Mouse (Mus musculus) forebrain, embryonic 12.5 days (tissue): ENCODE data around the gene Dhrs13. TPM values are rescaled to one million over a fixed set of nuclear protein-coding genes. Genes with fewer than 3 reads are reported as not detected.

Source experiments
- ATAC-seq: fragments of 200-750 bp; cut with Nextera tagmentation; 2 replicates; pipeline ENCODE4 v1.8.0; 2017; ENCODE audit warnings: moderate TSS enrichment; ENCODE audit not compliant: low FRiP score
- H3K27ac ChIP-seq: fragments of 300-500 bp; sonication (generic); 2 replicates; pipeline ENCODE4 v1.5.1; 2016; ENCODE audit warnings: mild to moderate bottlenecking
- H3K27me3 ChIP-seq: fragments of 300-500 bp; sonication (generic); 2 replicates; pipeline ENCODE4 v1.6.1; 2016; ENCODE audit warnings: mild to moderate bottlenecking
- H3K36me3 ChIP-seq: fragments of 300-500 bp; sonication (generic); replicated peaks from 2 replicates; pipeline ENCODE4 v1.6.1; 2016; ENCODE audit warnings: mild to moderate bottlenecking
- H3K4me1 ChIP-seq: fragments of 300-500 bp; sonication (generic); 2 replicates; pipeline ENCODE4 v1.6.1; 2016
- H3K4me2 ChIP-seq: fragments of 300-500 bp; sonication (generic); 2 replicates; pipeline ENCODE4 v1.6.1; 2016; ENCODE audit warnings: mild to moderate bottlenecking, moderate library complexity
- H3K4me3 ChIP-seq: fragments of 300-500 bp; sonication (generic); replicated peaks from 2 replicates; pipeline ENCODE4 v1.5.1; 2016; ENCODE audit warnings: mild to moderate bottlenecking
- H3K9ac ChIP-seq: fragments of 300-500 bp; sonication (generic); 2 replicates; pipeline ENCODE4 v1.6.1; 2016; ENCODE audit warnings: mild to moderate bottlenecking
- H3K9me3 ChIP-seq: fragments of 300-500 bp; sonication (generic); 2 replicates; pipeline ENCODE4 v1.6.1; 2016
- WGBS: fragments of 180-500 bp; shearing (Covaris S2); methylation state at CpG from one replicate; pipeline ENCODE4 v1.1.7; 2016; 5-methylcytosine and 5-hydroxymethylcytosine counted together
- polyA plus RNA-seq: library from polyadenylated mRNA; unstranded; fragments of >200 nt; fragmentation: Nextera tagmentation; extraction: Ambion mirVana; gene quantifications from 2 replicates; pipeline ENCODE4 v1.2.1, GENCODE M21; 2016

Gene Dhrs13
- polyA plus RNA-seq = 20.6 and 21.2 TPM in 2 replicates

DNA sequence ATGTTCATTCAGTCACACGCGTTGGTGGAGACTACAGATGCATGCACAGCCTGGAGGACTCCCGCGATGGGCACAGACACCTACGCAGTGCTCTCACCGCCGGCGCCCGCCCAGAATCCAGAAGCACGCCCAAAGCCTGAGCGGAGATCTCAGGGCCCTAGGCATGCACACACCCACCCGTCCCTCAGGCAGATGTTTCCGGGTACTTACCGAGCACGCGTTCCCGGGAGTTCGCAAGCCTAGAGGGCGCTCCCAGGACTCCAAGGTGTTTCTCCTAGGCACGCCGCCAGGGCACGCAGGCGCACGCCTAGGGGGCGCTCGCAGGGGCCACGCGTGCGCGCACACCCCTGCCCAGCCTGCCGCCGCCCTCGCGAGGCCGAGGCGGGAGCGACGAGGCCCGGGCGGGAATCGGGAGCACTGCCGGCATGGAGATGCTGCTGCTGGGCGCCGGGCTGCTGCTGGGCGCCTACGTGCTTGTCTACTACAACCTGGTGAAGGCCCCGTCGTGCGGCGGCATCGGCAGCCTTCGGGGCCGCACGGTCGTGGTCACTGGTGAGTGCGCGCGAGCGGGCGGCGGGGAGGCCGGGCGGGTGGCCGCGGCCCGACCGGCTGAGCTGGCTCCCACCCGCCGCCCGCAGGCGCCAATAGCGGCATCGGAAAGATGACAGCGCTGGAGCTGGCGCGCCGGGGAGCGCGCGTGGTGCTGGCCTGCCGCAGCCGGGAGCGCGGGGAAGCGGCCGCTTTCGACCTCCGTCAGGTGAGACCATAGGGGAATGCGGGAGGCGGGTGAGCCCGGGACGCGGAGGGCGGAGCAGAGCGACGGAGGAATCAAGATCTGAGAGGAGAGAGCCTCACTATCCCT is at the start of gene Dhrs13:
Dhrs13 (plus strand) TSS at position 334 of the 862 bp plus-strand sequence.
- WGBS = under 1% methylated on average over 96 of the region's 96 CpGs
- peak; percentile 89 for ATAC-seq
- Histone ChIP-seq H3K9ac (peak within 1 kb of the TSS; percentile 86), H3K9me3 (no peaks in the 10 kb centered on the region), H3K4me3 (peak within 1 kb of the TSS; percentile 68), H3K36me3 (peaks cover 43% of the 10 kb centered on the region), H3K4me1 (peaks cover 33% of the 10 kb centered on the region), H3K27ac (peak within 1 kb of the TSS; percentile 95), H3K4me2 (peak within 1 kb of the TSS; percentile 91), H3K27me3 (no peaks in the 10 kb centered on the region)

DNA sequence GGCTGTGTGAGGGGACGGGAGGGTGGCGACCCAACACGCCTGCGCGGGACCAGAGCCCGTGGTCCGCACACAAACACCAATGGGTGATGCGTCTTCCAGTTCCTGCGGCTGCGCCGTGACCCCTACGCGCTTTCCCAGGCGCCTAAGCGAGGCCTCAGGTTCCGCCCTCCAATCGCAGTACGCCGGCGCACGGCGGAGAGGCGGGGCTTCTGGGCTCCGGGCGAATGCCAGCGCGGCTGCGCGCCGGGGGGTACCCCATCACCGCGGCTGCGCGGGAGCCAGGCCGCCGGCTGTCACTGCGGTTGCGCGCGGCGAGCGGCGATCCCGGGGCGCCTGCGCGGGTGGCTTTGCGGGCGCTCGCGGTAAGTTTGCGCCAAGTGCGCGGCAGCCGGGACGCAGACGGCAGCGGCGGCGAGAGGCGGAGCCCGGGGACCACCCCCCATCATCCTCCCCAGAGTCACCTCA is 49.6 kb upstream of the Dhrs13 start, which contains the start of gene Phf12:
Phf12 (plus strand) TSS at position 314 of the 465 bp plus-strand sequence.
- peak within 1 kb of the TSS; percentile 100 for H3K9ac ChIP-seq
- peak within 1 kb of the TSS; percentile 100 for H3K4me3 ChIP-seq
- no peaks in the 10 kb centered on the region for H3K9me3 ChIP-seq
- peaks cover 20% of the 10 kb centered on the region for H3K36me3 ChIP-seq
- H3K4me1 ChIP-seq = peaks cover 30% of the 10 kb centered on the region
- WGBS = under 1% methylated on average over 59 of the region's 62 CpGs
- peak within 1 kb of the TSS; percentile 85 for H3K4me2 ChIP-seq
- peak within 1 kb of the TSS; percentile 96 for H3K27ac ChIP-seq
- peak; percentile 89 for ATAC-seq
- H3K27me3 ChIP-seq = peaks cover 3% of the 10 kb centered on the region

DNA sequence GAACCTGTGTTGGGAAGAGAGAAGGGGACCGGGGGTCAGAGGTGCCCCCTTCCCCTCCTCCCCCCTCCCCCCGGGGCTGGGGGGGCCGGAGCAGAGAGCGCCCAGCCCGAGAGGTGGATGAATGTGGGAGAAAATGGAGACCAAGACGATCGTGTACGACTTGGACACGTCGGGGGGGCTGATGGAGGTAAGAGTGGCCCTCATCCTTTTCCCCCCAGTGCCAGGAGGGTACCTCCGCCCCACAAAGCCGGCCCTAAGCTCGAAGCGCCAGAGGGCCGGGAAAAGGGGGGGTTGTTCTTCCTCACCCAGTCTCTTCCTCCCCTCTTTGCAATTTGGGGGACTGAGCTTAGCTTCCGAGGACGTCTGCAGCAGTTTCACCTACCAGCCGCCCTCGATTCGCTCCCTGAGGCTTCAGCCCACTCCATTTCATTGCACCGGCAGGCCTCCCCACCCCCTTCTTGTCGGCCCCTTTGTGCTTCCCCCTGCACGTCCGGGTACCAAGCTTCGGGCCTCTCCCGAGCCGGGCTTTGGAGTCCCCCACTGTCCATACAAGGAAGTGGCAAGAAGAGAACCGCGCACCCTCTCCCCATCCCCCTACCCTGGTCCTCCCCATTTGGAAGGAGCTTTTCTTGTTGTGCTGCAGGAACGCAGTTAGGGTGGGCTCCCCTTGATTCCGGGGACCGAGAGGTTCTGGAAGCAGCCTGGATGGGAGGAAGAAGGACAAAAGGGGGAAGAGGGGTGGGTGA is 48.7 kb upstream of the Dhrs13 start:
- H3K9ac ChIP-seq = peak overlapping the region; percentile 100
- peak overlapping the region; percentile 100 for H3K4me3 ChIP-seq
- peaks cover 30% of the 10 kb centered on the region for H3K4me1 ChIP-seq
- no peak for ATAC-seq
- WGBS = under 1% methylated on average over 24 of the region's 32 CpGs
- peaks cover 24% of the 10 kb centered on the region for H3K36me3 ChIP-seq
- H3K27me3 ChIP-seq = no peaks in the 10 kb centered on the region
- no peaks in the 10 kb centered on the region for H3K9me3 ChIP-seq
- peak overlapping the region; percentile 94 for H3K27ac ChIP-seq
- H3K4me2 ChIP-seq = peak overlapping the region; percentile 85

DNA sequence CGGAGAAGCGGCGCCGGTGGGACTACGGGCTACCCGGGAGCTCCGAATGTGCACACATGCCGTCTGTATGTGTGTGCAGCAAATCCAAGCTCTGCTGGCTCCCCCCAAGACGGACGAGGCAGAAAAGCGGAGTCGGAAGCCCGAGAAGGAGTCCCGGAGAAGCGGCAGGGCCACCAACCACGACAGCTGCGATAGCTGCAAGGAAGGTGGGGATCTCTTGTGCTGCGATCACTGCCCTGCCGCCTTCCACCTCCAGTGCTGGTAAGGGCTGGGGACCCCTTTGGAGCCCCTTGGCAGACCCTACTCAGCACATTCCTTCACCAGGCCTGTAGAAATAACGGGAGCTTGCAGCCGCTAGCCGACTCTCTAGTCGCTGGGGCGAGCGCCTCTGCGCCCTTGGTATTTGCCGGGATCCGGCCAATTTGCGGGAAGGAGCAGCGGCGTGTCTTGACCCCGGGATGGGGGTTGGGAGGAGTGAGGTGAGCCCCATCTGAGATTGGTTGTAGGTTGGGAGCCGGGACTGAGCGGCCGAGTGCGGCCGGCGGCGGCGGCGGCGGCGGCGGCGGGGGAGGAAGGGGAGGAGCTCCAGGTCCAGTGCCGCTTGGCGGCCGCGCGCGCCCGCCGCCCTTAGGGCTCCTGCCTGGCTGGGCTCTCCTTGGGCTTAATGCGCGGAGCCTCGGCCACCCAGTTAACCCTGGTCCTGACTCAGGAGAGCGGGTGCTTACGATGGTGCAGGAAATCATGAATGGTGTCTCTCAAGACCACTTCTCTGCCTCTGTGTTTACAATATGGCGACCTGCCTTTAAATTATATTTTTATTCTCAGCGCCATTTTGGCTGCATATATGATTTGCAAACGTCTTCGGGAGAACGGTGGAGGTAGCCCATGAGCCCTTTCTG is 47.9 kb upstream of the Dhrs13 start:
- peaks cover 32% of the 10 kb centered on the region for H3K36me3 ChIP-seq
- under 1% methylated on average over 53 of the region's 63 CpGs for WGBS
- H3K4me2 ChIP-seq = peak overlapping the region; percentile 85
- H3K27ac ChIP-seq = peak overlapping the region; percentile 94
- H3K4me3 ChIP-seq = peak overlapping the region; percentile 100
- no peaks in the 10 kb centered on the region for H3K27me3 ChIP-seq
- peaks cover 30% of the 10 kb centered on the region for H3K4me1 ChIP-seq
- ATAC-seq = peak; percentile 9; the same call in 1 of the 2 replicates
- H3K9me3 ChIP-seq = no peaks in the 10 kb centered on the region
- H3K9ac ChIP-seq = peak overlapping the region; percentile 100

DNA sequence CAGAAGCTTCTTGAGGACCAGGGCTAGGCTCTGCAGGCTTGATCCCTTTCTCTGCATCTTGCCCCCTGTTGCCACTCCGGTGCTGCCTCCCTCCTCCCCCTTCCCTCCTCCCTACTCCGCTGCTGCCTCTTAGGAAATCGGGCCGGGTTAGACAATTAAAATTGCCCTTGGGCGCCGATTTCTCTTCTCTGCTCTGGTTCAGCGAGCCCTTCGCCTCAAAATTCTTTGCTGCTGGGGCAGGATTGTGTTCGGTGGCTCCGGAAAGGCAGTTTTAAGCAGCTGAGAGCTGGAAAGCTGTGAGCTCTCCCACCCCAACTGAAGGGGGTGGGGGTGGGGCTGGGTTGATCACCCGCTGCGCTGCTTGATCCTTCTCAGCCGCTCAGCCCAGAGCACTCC is 47.2 kb upstream of the Dhrs13 start:
- Histone ChIP-seq H3K27me3 (no peaks in the 10 kb centered on the region), H3K27ac (peak overlapping the region; percentile 94), H3K9me3 (no peaks in the 10 kb centered on the region), H3K4me2 (peak overlapping the region; percentile 85), H3K36me3 (peaks cover 37% of the 10 kb centered on the region), H3K9ac (peak overlapping the region; percentile 100), H3K4me1 (peaks cover 30% of the 10 kb centered on the region), H3K4me3 (peak overlapping the region; percentile 100)
- WGBS = 0% methylated on average over 13 of the region's 13 CpGs
- ATAC-seq = no peak

DNA sequence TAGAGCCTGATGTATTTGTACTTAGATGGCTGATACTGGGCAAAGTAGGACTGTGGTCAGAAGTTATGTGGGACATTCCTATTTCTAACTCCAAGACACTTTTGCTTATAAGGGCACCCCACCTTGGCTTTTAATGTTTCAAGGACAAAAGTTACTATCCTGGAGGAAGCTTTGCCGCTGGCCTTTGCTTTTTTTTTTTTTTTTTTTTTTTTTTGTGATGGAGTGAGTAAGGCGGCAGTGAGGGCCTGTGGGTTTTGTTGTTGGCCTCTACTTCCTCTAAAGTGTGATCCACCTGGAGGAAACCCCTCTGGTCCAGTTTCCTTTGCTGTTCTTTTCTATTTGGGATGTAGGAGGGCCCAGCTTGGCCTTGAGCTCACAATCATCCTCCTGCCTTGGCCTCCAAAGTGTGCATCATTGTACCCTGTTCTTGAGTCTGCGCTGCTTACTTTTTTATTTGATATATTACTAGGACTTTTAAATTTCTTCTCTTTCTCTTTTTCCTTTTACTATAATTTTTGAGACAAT is 46.5 kb upstream of the Dhrs13 start:
- WGBS = 81% methylated on average over 3 of the region's 3 CpGs
- Histone ChIP-seq H3K9me3 (no peaks in the 10 kb centered on the region), H3K4me1 (peaks cover 24% of the 10 kb centered on the region), H3K27ac (peak overlapping the region; percentile 94), H3K27me3 (no peaks in the 10 kb centered on the region), H3K4me3 (peak overlapping the region; percentile 100), H3K4me2 (peak overlapping the region; percentile 85), H3K9ac (peak overlapping the region; percentile 100), H3K36me3 (peaks cover 44% of the 10 kb centered on the region)
- ATAC-seq = no peak

DNA sequence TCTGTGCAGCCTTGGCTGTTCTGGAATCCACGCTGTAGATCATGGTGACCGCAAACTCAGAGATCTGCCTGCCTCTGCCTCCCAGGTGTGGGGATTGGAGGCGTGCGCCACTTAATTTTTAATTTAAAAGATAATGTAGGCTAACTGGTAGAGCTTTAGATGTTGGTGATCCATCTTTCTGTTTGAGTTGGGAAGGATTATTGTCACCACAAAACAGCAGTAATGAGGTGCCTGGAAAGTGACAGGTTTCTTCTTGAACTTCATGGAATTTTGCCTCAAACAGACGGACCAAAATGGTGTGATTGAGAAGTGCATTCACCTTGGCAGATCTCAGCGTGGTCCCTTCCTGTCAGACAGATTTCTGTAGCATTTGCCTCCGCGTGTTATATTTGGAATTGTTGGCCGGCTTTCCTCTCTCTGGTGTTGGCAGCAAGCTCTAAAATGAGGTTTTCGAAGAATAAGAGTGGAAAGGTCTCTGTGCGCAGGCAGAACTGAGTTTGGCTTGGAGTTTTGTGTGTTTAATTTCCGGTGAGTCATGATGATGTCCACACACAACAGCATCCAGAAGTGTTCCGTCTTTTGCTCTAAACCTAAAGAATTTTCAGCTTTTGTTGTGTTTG is 42.9 kb upstream of the Dhrs13 start:
- Histone ChIP-seq H3K9ac (no peak overlapping the region), H3K9me3 (no peaks in the 10 kb centered on the region), H3K4me1 (peaks cover 20% of the 10 kb centered on the region), H3K4me3 (no peak overlapping the region), H3K27me3 (no peaks in the 10 kb centered on the region), H3K27ac (no peak overlapping the region), H3K36me3 (peaks cover 53% of the 10 kb centered on the region), H3K4me2 (no peak overlapping the region)
- ATAC-seq = no peak
- WGBS = 95% methylated on average over 13 of the region's 13 CpGs

DNA sequence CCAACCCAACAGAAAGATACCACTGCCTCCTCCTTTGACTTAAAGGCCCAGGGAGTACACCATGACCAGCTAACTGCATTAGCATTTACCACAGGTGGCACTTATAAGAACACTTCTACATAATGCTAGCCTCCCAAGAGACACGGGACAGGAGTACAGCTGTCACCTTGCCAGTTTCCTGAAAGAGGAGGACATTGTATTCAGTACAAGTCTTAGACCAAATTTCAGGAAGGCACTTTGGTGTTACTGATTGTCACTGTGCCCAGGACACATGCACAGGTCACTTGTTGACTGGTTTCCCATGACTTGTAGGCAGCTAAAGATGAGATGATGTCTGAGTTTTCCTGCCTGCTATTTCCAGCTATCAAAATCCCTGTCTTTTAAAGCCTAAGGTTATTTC is 36.5 kb upstream of the Dhrs13 start:
- no peaks in the 10 kb centered on the region for H3K4me1 ChIP-seq
- no peak for ATAC-seq
- no peaks in the 10 kb centered on the region for H3K9me3 ChIP-seq
- H3K4me3 ChIP-seq = no peak overlapping the region
- H3K27ac ChIP-seq = no peak overlapping the region
- H3K27me3 ChIP-seq = no peaks in the 10 kb centered on the region
- H3K4me2 ChIP-seq = no peak overlapping the region
- no peak overlapping the region for H3K9ac ChIP-seq
- H3K36me3 ChIP-seq = peaks cover 21% of the 10 kb centered on the region
- WGBS = 91% methylated on average over 1 of the region's 1 CpGs

DNA sequence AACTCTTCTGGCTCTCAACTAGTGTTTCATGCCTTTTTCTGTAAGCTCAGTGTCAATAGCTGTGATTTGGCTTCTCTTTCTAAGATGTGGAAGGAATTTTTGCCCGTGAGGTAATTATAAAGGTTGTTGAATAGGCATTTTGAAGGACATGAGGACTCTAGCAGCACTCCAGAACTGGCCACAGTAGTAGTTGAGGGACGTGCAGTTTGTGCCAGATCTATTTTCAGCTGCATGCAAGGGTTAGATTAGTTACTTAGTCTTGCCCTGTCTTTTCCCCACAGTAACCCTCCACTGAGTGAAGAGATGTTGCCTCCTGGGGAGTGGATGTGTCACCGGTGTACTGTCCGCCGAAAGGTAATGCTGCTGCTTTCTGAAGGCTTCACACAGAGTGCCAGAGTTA is 25.6 kb upstream of the Dhrs13 start:
- Histone ChIP-seq H3K27ac (no peak overlapping the region), H3K27me3 (no peaks in the 10 kb centered on the region), H3K9ac (no peak overlapping the region), H3K4me3 (no peak overlapping the region), H3K4me2 (no peak overlapping the region), H3K9me3 (no peaks in the 10 kb centered on the region), H3K36me3 (peaks cover 71% of the 10 kb centered on the region), H3K4me1 (peaks cover 4% of the 10 kb centered on the region; the same call in 1 of the 2 replicates)
- WGBS = 97% methylated on average over 5 of the region's 5 CpGs
- ATAC-seq = no peak

DNA sequence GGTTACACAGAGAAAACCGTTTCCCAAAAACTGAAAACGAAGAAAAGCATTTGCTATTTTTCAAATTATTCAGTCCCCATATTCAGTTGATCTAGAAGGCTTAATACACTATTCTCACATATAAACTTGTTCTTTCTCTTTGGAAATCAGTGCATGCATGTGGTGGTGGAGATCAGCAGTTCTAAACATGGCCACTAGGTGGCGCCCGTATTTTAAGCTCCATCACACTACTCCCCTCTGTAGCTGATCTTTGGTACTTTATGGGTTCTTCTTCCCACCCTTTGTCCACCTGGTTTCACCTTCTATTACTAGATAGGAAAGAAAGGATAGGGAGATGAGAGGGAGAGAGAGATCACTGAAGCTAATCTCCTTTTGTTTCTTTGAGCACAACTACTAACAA is 12.4 kb upstream of the Dhrs13 start:
- Histone ChIP-seq H3K27ac (peak overlapping the region; percentile 54; the same call in 1 of the 2 replicates), H3K36me3 (peaks cover 92% of the 10 kb centered on the region), H3K4me1 (no peaks in the 10 kb centered on the region), H3K27me3 (no peaks in the 10 kb centered on the region), H3K4me2 (no peak overlapping the region), H3K4me3 (no peak overlapping the region), H3K9me3 (no peaks in the 10 kb centered on the region), H3K9ac (no peak overlapping the region)
- peak; percentile 65; the same call in 1 of the 2 replicates for ATAC-seq
- 26% methylated on average over 4 of the region's 4 CpGs for WGBS

DNA sequence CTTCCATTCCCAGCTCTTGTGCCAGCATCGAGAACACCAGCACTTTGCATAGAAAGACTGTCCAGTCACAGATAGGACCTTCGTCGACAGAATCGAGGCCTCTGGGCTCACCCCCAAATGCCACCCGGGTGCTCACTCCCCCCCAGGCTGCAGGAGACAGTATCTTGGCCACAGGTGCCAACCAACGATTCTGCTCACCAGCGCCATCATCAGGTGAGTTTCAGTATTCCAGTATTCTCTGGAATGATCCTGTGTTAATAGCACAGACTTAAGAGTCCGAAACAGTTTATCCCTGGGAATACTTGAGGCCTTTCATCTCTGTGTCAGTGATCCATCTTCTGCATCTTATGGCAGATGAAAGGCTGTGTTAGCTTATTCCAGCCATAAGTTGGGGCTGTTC is 8.5 kb upstream of the Dhrs13 start:
- no peak overlapping the region for H3K27ac ChIP-seq
- no peaks in the 10 kb centered on the region for H3K4me1 ChIP-seq
- no peaks in the 10 kb centered on the region for H3K27me3 ChIP-seq
- H3K4me2 ChIP-seq = no peak overlapping the region
- no peak for ATAC-seq
- H3K9ac ChIP-seq = no peak overlapping the region
- H3K4me3 ChIP-seq = no peak overlapping the region
- H3K36me3 ChIP-seq = peaks cover 90% of the 10 kb centered on the region
- WGBS = 85% methylated on average over 8 of the region's 8 CpGs
- H3K9me3 ChIP-seq = no peaks in the 10 kb centered on the region
